Mouse (Mus musculus) megakaryocyte, embryonic 14.5 days (primary cell): ENCODE measurements around the gene Gp1ba. TPM values are rescaled to one million over a fixed set of nuclear protein-coding genes. Genes with fewer than 3 reads are reported as not detected.

Source experiments
- H3K27me3 ChIP-seq: replicated peaks from 2 replicates; pipeline ENCODE3; 2012; ENCODE audit warnings: inconsistent platforms
- H3K36me3 ChIP-seq: replicated peaks from 2 replicates; pipeline ENCODE3; 2012; ENCODE audit warnings: low read length, inconsistent platforms, mixed read lengths
- H3K4me1 ChIP-seq: 2 replicates; pipeline ENCODE4 v1.6.1; 2012; ENCODE audit warnings: inconsistent platforms
- H3K4me3 ChIP-seq: replicated peaks from 2 replicates; pipeline ENCODE3; 2012; ENCODE audit warnings: moderate library complexity, mild to moderate bottlenecking, inconsistent platforms
- H3K9me3 ChIP-seq: 2 replicates; pipeline ENCODE4 v1.6.1; 2012; ENCODE audit warnings: inconsistent platforms
- FLI1 ChIP-seq: IDR thresholded peaks from 2 replicates; pipeline ENCODE4 v1.6.1; 2012; ENCODE audit warnings: low read length, inconsistent platforms, mixed read lengths
- GATA1 ChIP-seq: IDR thresholded peaks from 3 replicates; pipeline ENCODE4 v1.6.1; 2012; ENCODE audit warnings: mixed read lengths, low read length, inconsistent platforms, borderline replicate concordance
- polyA plus RNA-seq: library from polyadenylated mRNA; stranded (reverse); fragments of >175 nt; gene quantifications from 2 replicates; pipeline ENCODE4 v1.2.3, GENCODE M21; 2012; ENCODE audit warnings: low replicate concordance; ENCODE audit not compliant: insufficient read depth

The Gp1ba gene
- polyA plus RNA-seq, 1 experiment: 898 TPM

DNA sequence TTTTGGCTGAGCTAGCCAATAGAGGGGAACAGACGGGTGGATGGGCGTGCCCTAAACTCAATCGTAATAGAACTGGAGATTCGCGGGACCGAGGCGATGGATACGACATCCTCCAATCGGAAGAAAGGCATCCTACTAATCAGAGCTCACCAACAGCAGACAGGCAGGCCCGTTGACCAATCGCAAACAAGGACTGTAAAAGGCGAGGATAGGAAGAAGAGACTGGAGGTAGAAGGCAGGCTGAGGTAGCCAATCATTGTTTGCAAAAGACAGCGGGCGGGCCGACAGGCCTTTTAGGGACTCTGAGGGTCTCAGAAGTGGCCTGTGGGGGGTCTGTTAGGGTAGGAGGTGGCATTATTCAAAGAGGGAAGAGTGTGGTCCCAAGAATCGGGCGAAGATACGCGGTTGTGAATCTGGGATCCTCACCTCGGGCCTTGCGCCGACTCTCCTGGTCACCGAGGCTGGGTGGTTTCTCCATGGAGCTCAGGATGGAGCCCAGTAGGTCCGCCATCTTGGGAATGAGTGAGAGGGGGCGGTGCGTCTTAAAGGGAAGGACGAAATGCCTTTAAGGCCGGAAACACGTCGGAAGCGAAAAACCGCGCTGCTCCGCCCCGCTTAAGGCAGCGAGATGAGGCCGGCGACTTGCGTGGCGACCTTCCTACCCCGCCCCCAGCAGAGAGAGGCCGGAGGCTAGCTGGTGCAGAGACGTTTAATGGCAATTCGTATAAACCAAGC is 30.0 kb downstream of the Gp1ba start, which contains the start of gene Spag7:
Gene Spag7, minus strand, starts transcription at position 646 of the 735 bp plus-strand sequence.
- Histone ChIP-seq H3K4me3 (peak within 1 kb of the TSS; percentile 97), H3K27me3 (no peaks in the 10 kb centered on the region), H3K36me3 (peaks cover 73% of the 10 kb centered on the region), H3K9me3 (no peaks in the 10 kb centered on the region), H3K4me1 (peaks cover 74% of the 10 kb centered on the region)
- TF ChIP-seq GATA1 (no peak), FLI1 (0 out of 2 replicates have a peak, but pooled peaks have one; percentile 38)

GRCm38 (mm10) chr11:70669582-70670345 is 30.8 kb downstream of the Gp1ba start:
- no peak for TF ChIP-seq GATA1
- TF ChIP-seq FLI1: no peak
- no peaks in the 10 kb centered on the region for H3K27me3 ChIP-seq
- no peaks in the 10 kb centered on the region for H3K9me3 ChIP-seq
- H3K36me3 ChIP-seq: peaks cover 73% of the 10 kb centered on the region
- H3K4me3 ChIP-seq: peak overlapping the region; percentile 97
- peaks cover 74% of the 10 kb centered on the region for H3K4me1 ChIP-seq

DNA sequence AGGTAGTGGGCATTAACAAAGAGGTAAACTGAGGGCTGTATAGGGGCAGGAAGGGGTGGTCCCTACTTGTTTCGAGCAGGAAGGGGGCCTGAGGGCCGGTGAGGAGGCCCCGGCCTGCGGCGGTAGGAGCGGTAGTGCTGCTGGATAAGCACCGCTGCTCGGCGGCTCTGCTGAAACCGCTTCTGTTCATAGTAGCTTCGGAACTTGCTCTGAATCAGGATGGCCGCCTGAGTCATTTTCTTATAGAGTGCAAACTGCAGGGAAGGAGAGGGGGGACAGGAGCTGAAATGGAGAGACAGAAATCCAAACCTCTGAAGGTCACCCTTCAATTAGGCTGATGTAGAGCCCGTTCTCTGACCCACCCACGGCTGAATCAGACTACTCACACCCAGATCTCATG is 31.6 kb downstream of the Gp1ba start:
- Histone ChIP-seq H3K36me3 (peaks cover 73% of the 10 kb centered on the region), H3K27me3 (no peaks in the 10 kb centered on the region), H3K4me1 (peaks cover 67% of the 10 kb centered on the region), H3K4me3 (peak overlapping the region; percentile 97), H3K9me3 (no peaks in the 10 kb centered on the region)
- no peak for TF ChIP-seq GATA1
- no peak for TF ChIP-seq FLI1

- Histone ChIP-seq H3K27me3 (no peaks in the 10 kb centered on the region), H3K9me3 (no peaks in the 10 kb centered on the region), H3K36me3 (peaks cover 73% of the 10 kb centered on the region), H3K4me1 (peaks cover 65% of the 10 kb centered on the region), H3K4me3 (no peak overlapping the region)
- TF ChIP-seq GATA1: no peak
- TF ChIP-seq FLI1: no peak
Observed at GRCm38 (mm10) chr11:70671333-70672047, 32.6 kb downstream of the Gp1ba start.

GRCm38 (mm10) chr11:70674014-70674413 is 35.1 kb downstream of the Gp1ba start:
- TF ChIP-seq FLI1: no peak
- TF ChIP-seq GATA1: no peak
- no peaks in the 10 kb centered on the region for H3K9me3 ChIP-seq
- peaks cover 51% of the 10 kb centered on the region for H3K4me1 ChIP-seq
- H3K27me3 ChIP-seq: no peaks in the 10 kb centered on the region
- H3K36me3 ChIP-seq: peaks cover 84% of the 10 kb centered on the region
- H3K4me3 ChIP-seq: no peak overlapping the region

- TF ChIP-seq FLI1: no peak
- Histone ChIP-seq H3K4me3 (no peak overlapping the region), H3K9me3 (no peaks in the 10 kb centered on the region), H3K27me3 (no peaks in the 10 kb centered on the region), H3K36me3 (peaks cover 89% of the 10 kb centered on the region), H3K4me1 (peaks cover 53% of the 10 kb centered on the region)
Observed at GRCm38 (mm10) chr11:70674501-70674900, 35.6 kb downstream of the Gp1ba start.

DNA sequence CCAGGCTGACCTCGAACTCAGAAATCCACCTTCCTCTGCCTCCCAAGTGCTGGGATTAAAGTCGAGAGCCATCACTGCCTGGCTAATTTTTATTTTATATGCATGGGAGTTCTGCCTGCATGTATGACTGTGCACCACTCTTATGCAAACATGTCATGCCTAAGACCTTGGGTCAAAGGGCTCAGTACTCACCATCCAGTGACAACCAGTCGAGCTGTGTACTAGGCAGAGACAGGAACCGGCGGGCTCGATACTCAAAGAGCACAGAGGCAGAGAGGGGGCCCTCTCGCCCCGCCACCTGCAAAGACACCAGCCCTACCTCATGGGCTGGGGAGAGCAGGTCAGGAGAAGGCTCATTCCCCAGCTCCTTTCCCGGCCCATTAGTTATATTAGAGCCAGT is 39.2 kb downstream of the Gp1ba start:
- Histone ChIP-seq H3K4me1 (peaks cover 53% of the 10 kb centered on the region), H3K27me3 (no peaks in the 10 kb centered on the region), H3K36me3 (peaks cover 95% of the 10 kb centered on the region), H3K4me3 (no peak overlapping the region), H3K9me3 (no peaks in the 10 kb centered on the region)
- TF ChIP-seq FLI1: no peak
- no peak for TF ChIP-seq GATA1

GRCm38 (mm10) chr11:70678576-70678975 is 39.7 kb downstream of the Gp1ba start:
- H3K27me3 ChIP-seq: no peaks in the 10 kb centered on the region
- H3K4me1 ChIP-seq: peaks cover 58% of the 10 kb centered on the region
- no peak for TF ChIP-seq FLI1
- no peak for TF ChIP-seq GATA1
- peaks cover 98% of the 10 kb centered on the region for H3K36me3 ChIP-seq
- H3K9me3 ChIP-seq: no peaks in the 10 kb centered on the region
- no peak overlapping the region for H3K4me3 ChIP-seq

- peaks cover 57% of the 10 kb centered on the region for H3K4me1 ChIP-seq
- no peaks in the 10 kb centered on the region for H3K27me3 ChIP-seq
- H3K9me3 ChIP-seq: no peaks in the 10 kb centered on the region
- TF ChIP-seq FLI1 (no peak), GATA1 (no peak)
- peak overlapping the region; percentile 2 for H3K4me3 ChIP-seq
- peaks cover 98% of the 10 kb centered on the region for H3K36me3 ChIP-seq
Observed at GRCm38 (mm10) chr11:70679361-70679760, 40.4 kb downstream of the Gp1ba start.

DNA sequence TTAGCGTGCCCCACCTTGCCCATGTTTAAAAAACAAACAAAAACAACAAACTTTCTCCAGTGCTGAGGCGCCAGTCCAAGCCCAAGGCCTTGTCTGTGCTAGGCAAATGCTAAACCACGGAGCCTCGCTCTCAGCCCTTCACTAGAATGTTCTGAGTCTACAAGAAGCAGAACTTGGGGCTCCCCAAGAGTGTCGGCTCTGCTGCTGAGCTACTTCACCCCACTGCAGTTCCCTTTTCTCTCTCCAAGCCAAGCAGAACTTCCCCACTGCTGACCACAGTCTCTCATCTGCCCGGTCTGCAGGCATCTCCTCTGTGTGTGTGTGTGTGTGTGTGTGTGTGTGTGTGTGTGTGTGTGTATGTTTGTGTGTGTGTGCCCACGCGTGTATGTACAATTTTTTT is 41.0 kb downstream of the Gp1ba start:
- Histone ChIP-seq H3K9me3 (no peaks in the 10 kb centered on the region), H3K27me3 (no peaks in the 10 kb centered on the region), H3K36me3 (peaks cover 98% of the 10 kb centered on the region), H3K4me1 (peaks cover 55% of the 10 kb centered on the region), H3K4me3 (no peak overlapping the region)
- TF ChIP-seq FLI1 (no peak), GATA1 (no peak)
